Mouse (Mus musculus) heart, adult 2 months (tissue): ENCODE results near the gene Bfsp2. TPM values are rescaled to one million over a fixed set of nuclear protein-coding genes. Genes with fewer than 3 reads are reported as not detected.
A peak's percentile ranks its signal among the peaks of the same experiment; 100 is the strongest.

Experiments used
- DNase-seq, 2 experiments: peaks; one replicate each; pipeline ENCODE4 v3.0.0; 2021
- H3K27ac ChIP-seq: fragments of 200-600 bp; 2 replicates; pipeline ENCODE4 v1.8.1; 2022
- H3K27me3 ChIP-seq: fragments of 200-500 bp; 2 replicates; pipeline ENCODE4 v1.6.1; 2012; ENCODE audit warnings: mild to moderate bottlenecking, low read length, inconsistent platforms, mixed read lengths; ENCODE audit not compliant: control insufficient read depth, insufficient read depth
- H3K36me3 ChIP-seq: fragments of 200-500 bp; 2 replicates; pipeline ENCODE4 v1.6.1; 2012; ENCODE audit warnings: low read length, inconsistent platforms; ENCODE audit not compliant: control insufficient read depth, insufficient read depth
- H3K4me1 ChIP-seq: fragments of 200-500 bp; 2 replicates; pipeline ENCODE4 v1.6.1; 2011; ENCODE audit warnings: low read length; ENCODE audit not compliant: control insufficient read depth, insufficient read depth
- H3K4me3 ChIP-seq: fragments of 200-600 bp; 2 replicates; pipeline ENCODE4 v1.8.1; 2022
- H3K79me2 ChIP-seq: fragments of 200-500 bp; replicated peaks from 2 replicates; pipeline ENCODE4 v1.6.1; 2012; ENCODE audit warnings: mild to moderate bottlenecking, inconsistent platforms, low read length, moderate library complexity, mixed read lengths; ENCODE audit not compliant: control insufficient read depth, insufficient read depth
- H3K9ac ChIP-seq: fragments of 200-500 bp; 2 replicates; pipeline ENCODE4 v1.6.1; 2012; ENCODE audit warnings: low read depth, mild to moderate bottlenecking, control low read depth, inconsistent platforms, low read length, mixed read lengths
- CTCF ChIP-seq: fragments of 200-600 bp; IDR thresholded peaks from 2 replicates; pipeline ENCODE4 v1.8.1; 2022; ENCODE audit warnings: antibody characterized with exemption, mild to moderate bottlenecking, moderate library complexity
- EP300 ChIP-seq: fragments of 200-500 bp; IDR thresholded peaks from 2 replicates; pipeline ENCODE4 v1.6.1; 2011; ENCODE audit warnings: low read depth, low read length, control low read depth; ENCODE audit not compliant: insufficient read depth
- POLR2A ChIP-seq: fragments of 200-500 bp; IDR thresholded peaks from 2 replicates; pipeline ENCODE4 v1.6.1; 2011; ENCODE audit warnings: mild to moderate bottlenecking, low read depth, low read length, control low read depth; ENCODE audit not compliant: insufficient read depth
- WGBS: fragments of 180-500 bp; shearing (Covaris S2); methylation state at CpG from one replicate; pipeline ENCODE4 v1.1.7; 2018; 5-methylcytosine and 5-hydroxymethylcytosine counted together
- intact Hi-C: fragments of 180-260 bp; cut with DNase I; formaldehyde crosslinking; loops from one replicate; pipeline ENCODE4 v1.15.1; 2025
- polyA plus RNA-seq: library from polyadenylated mRNA; depleted of rRNA; stranded (reverse); fragments of >200 nt; gene quantifications from 2 replicates; pipeline ENCODE4 v1.2.3, GENCODE M21; 2012
- total RNA-seq, 2 experiments: library from RNA; stranded (reverse); gene quantifications; 2 replicates each; pipeline ENCODE4 v1.2.3; 2021

The Bfsp2 gene
- total and polyA plus RNA-seq, 3 experiments: 0.31 to 0.99 (median 0.52) TPM

DNA sequence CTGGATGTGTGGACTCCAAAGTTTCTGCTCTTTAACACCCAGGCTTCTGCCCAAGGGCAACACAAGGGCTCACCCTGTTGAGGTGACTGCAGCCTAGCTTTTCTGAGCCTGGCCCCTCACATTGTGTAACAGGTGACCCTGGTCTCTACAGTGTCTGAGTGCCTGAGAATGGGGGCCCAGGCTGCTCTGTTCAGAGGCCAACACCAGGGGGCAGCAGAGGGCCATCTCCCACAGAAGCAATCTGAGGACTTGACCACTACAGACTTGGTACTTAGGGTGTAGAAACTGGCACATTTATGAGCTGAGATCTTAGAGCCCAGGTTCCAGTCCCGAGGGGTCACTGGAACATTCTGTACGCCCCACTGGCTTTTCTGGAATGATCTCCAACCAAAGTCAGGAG, 10.2 kb upstream of the Bfsp2 start:
- intact Hi-C loops: loop anchor here (1.0 kb wide), 2 partner anchors 269 to 506 kb away; no protein-coding TSS in a partner anchor
- no peaks in the 10 kb centered on the region for H3K79me2 ChIP-seq
- TF ChIP-seq CTCF: peak; percentile 99; the same call in 1 of the 2 replicates
- TF ChIP-seq EP300: peak; percentile 49; the same call in 1 of the 2 replicates
- no peak for TF ChIP-seq POLR2A
- H3K27me3 ChIP-seq: no peaks in the 10 kb centered on the region
- DNase-seq: peak; percentile 74 to 85
- WGBS: 21% methylated on average over 2 of the region's 2 CpGs
- H3K4me1 ChIP-seq: peaks cover 4% of the 10 kb centered on the region
- H3K27ac ChIP-seq: no peak overlapping the region
- no peaks in the 10 kb centered on the region for H3K36me3 ChIP-seq
- no peak overlapping the region for H3K4me3 ChIP-seq
- H3K9ac ChIP-seq: no peak overlapping the region

DNA sequence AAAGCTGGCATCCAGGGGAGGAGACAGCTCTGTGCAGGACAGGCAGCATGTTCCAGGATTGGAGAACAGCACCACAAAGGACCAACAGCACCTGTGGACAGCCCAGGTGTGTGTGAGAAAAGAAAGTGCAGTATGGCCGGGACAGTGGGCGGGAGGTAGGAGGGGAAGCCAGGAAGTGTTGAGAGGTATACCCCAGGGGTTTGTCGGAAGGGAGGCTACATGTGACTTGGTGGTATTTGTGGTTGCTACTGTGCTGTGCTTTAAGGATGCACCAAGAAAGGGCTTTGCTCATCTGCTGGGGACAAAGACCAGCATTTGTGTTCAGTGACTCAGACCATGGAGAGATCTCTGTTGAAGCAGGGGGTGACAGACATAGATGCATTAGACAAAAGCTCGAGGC, 9.7 kb upstream of the Bfsp2 start:
- Histone ChIP-seq H3K27ac (no peak overlapping the region), H3K9ac (no peak overlapping the region), H3K79me2 (no peaks in the 10 kb centered on the region), H3K27me3 (no peaks in the 10 kb centered on the region), H3K36me3 (no peaks in the 10 kb centered on the region), H3K4me3 (no peak overlapping the region), H3K4me1 (peaks cover 6% of the 10 kb centered on the region)
- TF ChIP-seq POLR2A: no peak
- no peak for TF ChIP-seq CTCF
- TF ChIP-seq EP300: no peak
- intact Hi-C loops: loop anchor here (1.0 to 10.0 kb wide), 3 partner anchors 269 to 585 kb away; no protein-coding TSS in a partner anchor
- no peak for DNase-seq
- WGBS: 68% methylated on average over 4 of the region's 4 CpGs

DNA sequence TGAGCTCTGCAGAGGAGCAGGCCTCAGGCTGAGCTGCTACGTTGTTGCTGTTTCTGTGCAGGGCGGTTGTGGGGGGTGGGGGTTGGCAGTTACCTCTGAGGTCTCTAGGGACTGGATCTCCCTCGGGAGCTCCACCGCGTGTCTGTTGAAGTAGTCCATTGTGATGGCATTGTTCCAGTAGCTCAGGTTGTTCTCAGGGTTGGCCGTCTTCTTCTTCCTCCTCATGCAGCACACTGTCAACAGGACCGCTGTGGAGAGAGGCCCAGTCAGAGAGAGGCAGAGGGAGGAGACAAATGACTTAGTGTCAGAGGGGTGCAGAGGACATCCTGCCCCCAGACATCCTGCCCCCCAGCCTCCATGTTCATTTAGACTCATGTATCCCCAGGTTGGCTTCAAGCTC, 8.9 kb upstream of the Bfsp2 start:
- DNase-seq: peak in 1 of 2 experiments; percentile 35

DNA sequence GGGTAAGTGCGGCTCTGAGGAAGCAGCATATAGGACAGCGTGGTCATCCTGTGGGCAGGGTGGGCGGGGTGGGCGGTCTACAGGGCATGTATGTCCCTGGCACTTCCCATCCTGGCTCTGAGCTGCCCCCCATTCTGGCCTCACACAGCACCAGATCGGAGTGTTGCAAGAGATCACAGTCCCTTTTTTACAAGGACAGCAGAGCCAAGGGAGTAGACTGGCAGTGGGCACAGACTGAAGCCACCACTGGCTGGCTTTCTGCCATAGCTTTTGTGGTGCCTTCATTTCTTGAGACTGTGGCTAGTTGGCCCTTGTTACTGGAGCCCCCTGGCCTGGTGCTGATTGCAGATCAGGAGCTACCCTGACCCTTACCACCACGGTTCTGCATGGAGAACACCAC, 6.0 kb upstream of the Bfsp2 start:
- H3K27ac ChIP-seq: no peak overlapping the region
- intact Hi-C loops: loop anchor here (10.0 kb wide), 1 partner anchor 589 kb away; no protein-coding TSS in a partner anchor
- H3K79me2 ChIP-seq: no peaks in the 10 kb centered on the region
- H3K36me3 ChIP-seq: no peaks in the 10 kb centered on the region
- H3K9ac ChIP-seq: no peak overlapping the region
- DNase-seq: no peak
- TF ChIP-seq CTCF: no peak
- no peak for TF ChIP-seq EP300
- TF ChIP-seq POLR2A: no peak
- H3K4me3 ChIP-seq: no peak overlapping the region
- peaks cover 4% of the 10 kb centered on the region; the same call in 1 of the 2 replicates for H3K4me1 ChIP-seq
- no peaks in the 10 kb centered on the region for H3K27me3 ChIP-seq
- WGBS: 63% methylated on average over 6 of the region's 6 CpGs

More for the DNA sequence above, 8.9 kb upstream of the Bfsp2 start:
- intact Hi-C loops: loop anchor here (10.0 kb wide), 1 partner anchor 586 kb away; no protein-coding TSS in a partner anchor
- 38% methylated on average over 7 of the region's 7 CpGs for WGBS
- TF ChIP-seq EP300: no peak
- TF ChIP-seq CTCF: no peak
- TF ChIP-seq POLR2A: no peak
- H3K4me3 ChIP-seq: no peak overlapping the region
- no peaks in the 10 kb centered on the region for H3K36me3 ChIP-seq
- H3K4me1 ChIP-seq: peaks cover 4% of the 10 kb centered on the region; the same call in 1 of the 2 replicates
- no peaks in the 10 kb centered on the region for H3K79me2 ChIP-seq
- H3K27me3 ChIP-seq: no peaks in the 10 kb centered on the region
- H3K9ac ChIP-seq: no peak overlapping the region
- no peak overlapping the region for H3K27ac ChIP-seq

DNA sequence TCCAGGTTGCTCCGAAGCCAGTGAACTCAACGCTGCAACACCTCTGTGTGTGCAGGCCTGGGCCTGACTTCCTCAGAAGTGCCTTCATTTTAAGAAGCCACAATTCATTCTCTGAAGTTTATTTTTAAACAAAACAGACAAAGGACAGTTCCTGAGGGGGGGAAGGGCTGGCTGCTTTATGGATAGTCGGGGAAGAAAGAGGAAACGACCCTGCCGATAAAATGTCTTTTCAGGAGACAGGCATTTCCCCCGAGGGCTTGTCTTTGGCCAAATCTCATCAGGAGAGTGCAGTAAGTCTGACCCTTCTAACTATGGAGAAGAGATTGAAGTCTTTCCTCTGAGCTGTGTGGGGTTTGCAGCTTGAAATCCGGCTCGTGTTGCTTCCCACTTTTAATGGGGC, 5.4 kb upstream of the Bfsp2 start:
- Histone ChIP-seq H3K27me3 (no peaks in the 10 kb centered on the region), H3K9ac (no peak overlapping the region), H3K79me2 (no peaks in the 10 kb centered on the region), H3K27ac (no peak overlapping the region; the same call in 1 of the 2 replicates), H3K4me1 (peaks cover 5% of the 10 kb centered on the region), H3K4me3 (no peak overlapping the region), H3K36me3 (no peaks in the 10 kb centered on the region)
- WGBS: 25% methylated on average over 8 of the region's 8 CpGs
- no peak for TF ChIP-seq POLR2A
- DNase-seq: no peak
- intact Hi-C loops: loop anchor here (10.0 kb wide), 1 partner anchor 589 kb away; no protein-coding TSS in a partner anchor

DNA sequence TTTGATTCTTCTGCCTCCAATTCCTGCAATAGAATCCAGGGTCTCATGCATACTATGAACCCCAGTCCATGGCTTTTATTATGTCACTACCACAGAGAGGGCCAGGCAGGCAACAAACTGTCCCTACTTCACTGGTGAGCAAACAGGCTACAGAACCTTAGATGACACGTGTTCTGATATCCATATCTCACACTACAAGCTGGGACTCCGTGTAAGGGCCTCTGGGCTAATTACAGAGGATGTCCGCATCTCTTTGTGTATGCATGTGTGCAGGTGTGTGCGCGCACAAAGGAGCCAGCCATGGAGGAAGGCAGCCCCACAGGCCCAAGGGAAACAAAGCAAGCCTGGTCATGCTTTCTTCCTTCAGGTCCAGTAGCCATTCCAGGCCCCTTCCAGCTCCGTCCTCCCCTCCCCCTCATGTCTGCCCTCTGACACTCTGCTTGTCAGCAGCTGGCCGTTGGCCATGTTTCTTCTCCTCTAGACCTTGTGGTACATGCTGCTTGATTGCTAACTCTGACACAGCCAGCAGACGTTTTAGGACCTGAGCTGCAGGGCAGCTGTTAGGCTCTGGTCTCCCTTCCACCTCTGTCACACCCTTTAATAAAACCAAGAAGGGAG, 492 bp upstream of the Bfsp2 start:
- WGBS: 29% methylated on average over 8 of the region's 8 CpGs
- no peak overlapping the region for H3K27ac ChIP-seq
- H3K9ac ChIP-seq: no peak overlapping the region

More for the DNA sequence above, 492 bp upstream of the Bfsp2 start:
- H3K36me3 ChIP-seq: no peaks in the 10 kb centered on the region
- intact Hi-C loops: loop anchor here (10.0 kb wide), 1 partner anchor 594 kb away; no protein-coding TSS in a partner anchor
- H3K79me2 ChIP-seq: no peaks in the 10 kb centered on the region
- no peaks in the 10 kb centered on the region for H3K27me3 ChIP-seq
- no peak overlapping the region for H3K4me3 ChIP-seq
- no peak for TF ChIP-seq POLR2A
- 0 out of 2 replicates have a peak, but pooled peaks have one; percentile 11 for TF ChIP-seq EP300
- no peak for DNase-seq
- peaks cover 3% of the 10 kb centered on the region for H3K4me1 ChIP-seq
